Mouse (Mus musculus): ENCODE data around the gene Srrm3. TPM values are rescaled to one million over a fixed set of nuclear protein-coding genes. Genes with fewer than 3 reads are reported as not detected.

Srrm3 gene
- polyA plus RNA-seq, 1 experiment from 2014 or later = 0.91 TPM

- H3K4me3 ChIP-seq (ENCODE audit: low read depth, low read length) = no peak overlapping the region
- H3K27me3 ChIP-seq (replicated peaks; ENCODE audit: control insufficient read depth, insufficient read depth, low read length) = peaks cover 19% of the 10 kb centered on the region; the same call in 1 of the 2 replicates
- H3K36me3 ChIP-seq (ENCODE audit: control insufficient read depth, insufficient read depth) = no peaks in the 10 kb centered on the region
- no peaks in the 10 kb centered on the region for H3K9me3 ChIP-seq (ENCODE audit: control insufficient read depth)
- no peak for ATAC-seq
- 38% methylated on average over 9 of the region's 9 CpGs for WGBS
- no peak overlapping the region for H3K9ac ChIP-seq (ENCODE audit: low read depth, low read length)
- no peak for TF ChIP-seq CTCF (IDR thresholded peaks at IDR 0.05; ENCODE audit: low read depth)
- no peaks in the 10 kb centered on the region for H3K4me1 ChIP-seq (replicated peaks; ENCODE audit: control insufficient read depth, insufficient read depth, low read length)
- no peak overlapping the region for H3K27ac ChIP-seq (ENCODE audit: low read depth, low read length)
- no peak overlapping the region for H3K4me2 ChIP-seq (replicated peaks; ENCODE audit: low read depth)
Observed at GRCm38 (mm10) chr5:135892589-135893351, 86.1 kb downstream of the Srrm3 start.

GRCm38 (mm10) chr5:135894958-135895357, 88.3 kb downstream of the Srrm3 start:
- ATAC-seq = no peak
- WGBS = 80% methylated on average over 6 of the region's 6 CpGs

GRCm38 (mm10) chr5:135898028-135898427, 91.3 kb downstream of the Srrm3 start:
- H3K27ac ChIP-seq (ENCODE audit: low read depth, low read length) = no peak overlapping the region
- WGBS = 24% methylated on average over 3 of the region's 3 CpGs

More at GRCm38 (mm10) chr5:135894958-135895357, 88.3 kb downstream of the Srrm3 start:
- Histone ChIP-seq H3K4me3 (ENCODE audit: low read depth, low read length) (no peak overlapping the region), H3K9ac (ENCODE audit: low read depth, low read length) (no peak overlapping the region), H3K4me2 (replicated peaks; ENCODE audit: low read depth) (no peak overlapping the region), H3K36me3 (ENCODE audit: control insufficient read depth, insufficient read depth) (no peaks in the 10 kb centered on the region), H3K27ac (ENCODE audit: low read depth, low read length) (no peak overlapping the region), H3K27me3 (replicated peaks; ENCODE audit: control insufficient read depth, insufficient read depth, low read length) (0 out of 2 replicates have a peak, but pooled peaks cover 10% of the 10 kb centered on the region), H3K9me3 (ENCODE audit: control insufficient read depth) (no peaks in the 10 kb centered on the region), H3K4me1 (replicated peaks; ENCODE audit: control insufficient read depth, insufficient read depth, low read length) (no peaks in the 10 kb centered on the region)
- no peak for TF ChIP-seq CTCF (IDR thresholded peaks at IDR 0.05; ENCODE audit: low read depth)

GRCm38 (mm10) chr5:135898995-135899394, 92.3 kb downstream of the Srrm3 start:
- 49% methylated on average over 4 of the region's 4 CpGs for WGBS
- H3K4me1 ChIP-seq (replicated peaks; ENCODE audit: control insufficient read depth, insufficient read depth, low read length) = no peaks in the 10 kb centered on the region
- no peak overlapping the region for H3K4me2 ChIP-seq (replicated peaks; ENCODE audit: low read depth)
- no peak overlapping the region for H3K27ac ChIP-seq (ENCODE audit: low read depth, low read length)
- no peaks in the 10 kb centered on the region for H3K27me3 ChIP-seq (replicated peaks; ENCODE audit: control insufficient read depth, insufficient read depth, low read length)
- TF ChIP-seq CTCF (IDR thresholded peaks at IDR 0.05; ENCODE audit: low read depth) = no peak
- H3K4me3 ChIP-seq (ENCODE audit: low read depth, low read length) = no peak overlapping the region
- no peaks in the 10 kb centered on the region for H3K9me3 ChIP-seq (ENCODE audit: control insufficient read depth)
- H3K9ac ChIP-seq (ENCODE audit: low read depth, low read length) = 0 out of 2 replicates have a peak overlapping the region, but pooled peaks have one; percentile 7
- no peaks in the 10 kb centered on the region for H3K36me3 ChIP-seq (ENCODE audit: control insufficient read depth, insufficient read depth)
- no peak for ATAC-seq

More at GRCm38 (mm10) chr5:135898028-135898427, 91.3 kb downstream of the Srrm3 start:
- Histone ChIP-seq H3K9me3 (ENCODE audit: control insufficient read depth) (no peaks in the 10 kb centered on the region), H3K36me3 (ENCODE audit: control insufficient read depth, insufficient read depth) (no peaks in the 10 kb centered on the region), H3K27me3 (replicated peaks; ENCODE audit: control insufficient read depth, insufficient read depth, low read length) (no peaks in the 10 kb centered on the region), H3K4me1 (replicated peaks; ENCODE audit: control insufficient read depth, insufficient read depth, low read length) (no peaks in the 10 kb centered on the region), H3K9ac (ENCODE audit: low read depth, low read length) (no peak overlapping the region), H3K4me2 (replicated peaks; ENCODE audit: low read depth) (no peak overlapping the region), H3K4me3 (ENCODE audit: low read depth, low read length) (no peak overlapping the region)
- peak; percentile 67 for TF ChIP-seq CTCF (IDR thresholded peaks at IDR 0.05; ENCODE audit: low read depth)
- ATAC-seq = no peak

- Histone ChIP-seq H3K27ac (ENCODE audit: low read depth, low read length) (no peak overlapping the region), H3K4me2 (replicated peaks; ENCODE audit: low read depth) (no peak overlapping the region), H3K9me3 (ENCODE audit: control insufficient read depth) (no peaks in the 10 kb centered on the region), H3K36me3 (ENCODE audit: control insufficient read depth, insufficient read depth) (no peaks in the 10 kb centered on the region), H3K4me3 (ENCODE audit: low read depth, low read length) (no peak overlapping the region), H3K9ac (ENCODE audit: low read depth, low read length) (no peak overlapping the region), H3K27me3 (replicated peaks; ENCODE audit: control insufficient read depth, insufficient read depth, low read length) (no peaks in the 10 kb centered on the region), H3K4me1 (replicated peaks; ENCODE audit: control insufficient read depth, insufficient read depth, low read length) (no peaks in the 10 kb centered on the region)
- ATAC-seq = no peak
- TF ChIP-seq CTCF (IDR thresholded peaks at IDR 0.05; ENCODE audit: low read depth) = no peak
- 58% methylated on average over 4 of the region's 4 CpGs for WGBS
Observed at GRCm38 (mm10) chr5:135899833-135900232, 93.1 kb downstream of the Srrm3 start.

GRCm38 (mm10) chr5:135900701-135901100, 94.0 kb downstream of the Srrm3 start:
- Histone ChIP-seq H3K4me1 (replicated peaks; ENCODE audit: control insufficient read depth, insufficient read depth, low read length) (no peaks in the 10 kb centered on the region), H3K36me3 (ENCODE audit: control insufficient read depth, insufficient read depth) (no peaks in the 10 kb centered on the region), H3K4me3 (ENCODE audit: low read depth, low read length) (no peak overlapping the region), H3K27me3 (replicated peaks; ENCODE audit: control insufficient read depth, insufficient read depth, low read length) (no peaks in the 10 kb centered on the region), H3K27ac (ENCODE audit: low read depth, low read length) (no peak overlapping the region), H3K4me2 (replicated peaks; ENCODE audit: low read depth) (no peak overlapping the region), H3K9me3 (ENCODE audit: control insufficient read depth) (no peaks in the 10 kb centered on the region), H3K9ac (ENCODE audit: low read depth, low read length) (no peak overlapping the region)
- 85% methylated on average over 3 of the region's 3 CpGs for WGBS
- TF ChIP-seq CTCF (IDR thresholded peaks at IDR 0.05; ENCODE audit: low read depth) = peak; percentile 56
- no peak for ATAC-seq

Measured in intestine, postnatal 0 days (tissue).